Mouse (Mus musculus): ENCODE data around the gene Spata21. TPM values are rescaled to one million over a fixed set of nuclear protein-coding genes. Genes with fewer than 3 reads are reported as not detected.
"Not testable (repeated sequence)": the region's sequence is repeated elsewhere in the genome, so short reads cannot be mapped to it uniquely, and the experiment has no call there.

The Spata21 gene
- total RNA-seq, 2 experiments from 2014 or later = not detected

DNA sequence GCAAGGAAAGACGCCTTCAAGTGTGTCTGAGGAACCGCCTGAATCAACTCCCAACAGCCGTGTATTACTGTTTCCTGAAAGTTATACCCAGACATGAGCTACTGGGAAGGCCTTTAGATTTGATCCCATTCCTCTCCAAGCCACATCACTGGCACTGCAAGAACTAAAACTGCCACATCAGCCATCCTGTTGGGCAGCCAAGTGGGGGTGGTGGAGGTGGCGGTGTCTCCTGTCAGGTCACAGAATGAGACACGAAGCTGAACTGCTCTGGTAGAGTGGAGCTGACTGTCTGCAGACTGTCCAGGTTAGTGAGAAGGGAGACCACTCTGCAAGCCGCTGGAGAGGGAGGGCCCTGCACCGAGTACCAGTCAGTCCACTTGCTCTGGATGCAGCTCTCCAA, 34.5 kb downstream of the Spata21 start:
- DNase-seq = no peak
- intact Hi-C loops (cut with DNase I) = no loop called here

- intact Hi-C loops (cut with DNase I) = no loop called here
- DNase-seq = no peak
Measured at GRCm38 (mm10) chr4:141123065-141123464, 34.9 kb downstream of the Spata21 start.

GRCm38 (mm10) chr4:141129190-141129710, 41.1 kb downstream of the Spata21 start:
- DNase-seq = no peak
- intact Hi-C loops (cut with DNase I) = no loop called here

GRCm38 (mm10) chr4:141130704-141131342, 42.7 kb downstream of the Spata21 start:
- intact Hi-C loops (cut with DNase I) = no loop called here
- no peak for DNase-seq

GRCm38 (mm10) chr4:141131531-141132061, 43.5 kb downstream of the Spata21 start:
- intact Hi-C loops (cut with DNase I) = no loop called here
- no peak for DNase-seq

DNA sequence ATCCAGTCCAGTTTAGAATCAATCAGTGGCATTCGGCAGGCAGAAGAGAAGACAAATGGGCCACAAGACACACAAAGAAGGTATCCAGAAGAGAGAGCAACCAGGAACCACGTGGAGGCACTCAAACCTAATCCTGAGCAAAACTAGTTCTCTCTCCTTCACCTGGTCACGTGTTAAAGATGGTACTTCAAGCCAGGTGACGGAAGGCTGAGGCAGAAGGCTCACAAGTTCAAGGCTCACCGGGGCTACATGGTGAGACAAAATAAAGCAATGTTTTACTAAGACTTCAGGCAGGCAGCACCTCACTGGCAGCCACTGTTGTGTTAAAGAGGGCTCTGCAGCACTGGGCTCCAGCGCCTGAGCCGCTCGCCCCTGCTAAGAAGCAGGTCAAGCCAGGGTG, 44.1 kb downstream of the Spata21 start:
- no peak for DNase-seq
- intact Hi-C loops (cut with DNase I) = no loop called here

DNA sequence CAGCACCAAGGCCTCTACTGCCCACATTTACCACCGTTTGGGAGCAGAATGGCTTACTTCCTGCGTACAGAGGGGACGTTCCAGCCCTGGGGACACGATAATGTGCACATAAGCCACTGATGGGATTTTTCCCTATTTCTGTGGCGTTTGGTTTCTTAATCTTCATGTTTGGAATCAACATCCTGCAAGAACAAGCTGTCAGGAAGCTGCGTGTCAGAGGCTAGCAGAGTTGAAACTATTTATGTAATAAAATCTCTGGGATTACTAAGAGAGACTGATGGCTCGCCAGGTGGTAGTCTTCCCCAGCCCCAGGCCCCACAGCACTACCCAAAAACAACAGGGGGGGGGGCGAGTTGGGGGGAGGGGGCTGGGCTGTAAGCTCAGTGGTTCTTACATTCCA, 45.1 kb downstream of the Spata21 start:
- intact Hi-C loops (cut with DNase I) = no loop called here
- DNase-seq = no peak

GRCm38 (mm10) chr4:141134031-141134441, 45.9 kb downstream of the Spata21 start:
- intact Hi-C loops (cut with DNase I) = no loop called here
- no peak for DNase-seq

DNA sequence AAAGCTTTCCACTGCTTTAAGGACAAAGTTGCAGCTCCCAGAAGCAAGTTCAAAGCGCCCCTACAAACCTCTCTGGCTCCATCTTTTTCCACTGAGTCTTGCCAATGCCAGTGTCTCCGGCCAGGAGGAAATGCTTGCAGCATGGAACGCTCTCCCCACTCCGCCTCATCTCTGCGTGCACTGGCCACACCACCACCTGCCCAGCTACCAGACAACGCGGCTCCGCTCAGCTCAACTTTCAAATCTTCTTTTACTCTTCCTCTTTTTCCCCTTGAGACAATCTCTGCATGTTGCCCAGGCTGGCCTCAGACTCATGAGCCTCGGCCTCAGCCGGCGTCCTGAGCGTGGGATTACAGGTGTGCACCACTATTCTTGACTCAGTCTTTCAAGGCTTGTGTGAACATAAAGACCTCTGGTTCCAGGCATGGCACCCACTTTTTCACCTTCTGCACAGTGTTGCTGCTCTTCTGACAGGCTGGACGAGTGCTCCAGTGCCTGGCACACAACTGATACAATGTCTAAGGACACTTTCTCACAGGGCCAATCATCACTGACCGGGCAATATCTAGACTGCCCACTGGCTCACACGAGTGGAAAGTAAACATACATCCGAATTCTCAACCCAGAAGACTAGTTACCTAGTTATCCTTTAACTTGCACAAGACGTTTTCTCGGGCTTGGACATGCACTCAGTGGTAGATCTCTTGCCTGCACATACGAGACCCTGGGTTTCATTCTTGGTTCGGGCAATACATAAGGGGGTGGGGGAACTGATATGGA, 46.8 kb downstream of the Spata21 start:
- peak in 1 of 2 experiments; percentile 46 for DNase-seq
- intact Hi-C loops (cut with DNase I) = no loop called here

GRCm38 (mm10) chr4:141136126-141136525, 48.0 kb downstream of the Spata21 start:
- intact Hi-C loops (cut with DNase I) = no loop called here

GRCm38 (mm10) chr4:141137740-141138139, 49.6 kb downstream of the Spata21 start:
- intact Hi-C loops (cut with DNase I) = not testable (repeated sequence)

More at GRCm38 (mm10) chr4:141136126-141136525, 48.0 kb downstream of the Spata21 start:
- no peak for DNase-seq

GRCm38 (mm10) chr4:141138425-141139115, 50.4 kb downstream of the Spata21 start:
- intact Hi-C loops (cut with DNase I) = no loop called here
- no peak for DNase-seq

More at GRCm38 (mm10) chr4:141137740-141138139, 49.6 kb downstream of the Spata21 start:
- not testable (repeated sequence) for DNase-seq

- DNase-seq = peak; percentile 95 to 99
- intact Hi-C loops (cut with DNase I) = no loop called here
Measured at GRCm38 (mm10) chr4:141139116-141139970, 51.2 kb downstream of the Spata21 start, which contains the start of gene Szrd1. Szrd1 (minus strand) TSS chr4:141139775.

GRCm38 (mm10) chr4:141140354-141140753, 52.2 kb downstream of the Spata21 start:
- intact Hi-C loops (cut with DNase I) = loop anchor here (5.0 kb wide), 2 partner anchors 72 to 127 kb away; partner anchors contain the start of gene Rsg1

GRCm38 (mm10) chr4:141140967-141141366, 52.8 kb downstream of the Spata21 start:
- intact Hi-C loops (cut with DNase I) = loop anchor here (5.0 kb wide), 2 partner anchors 71 to 126 kb away; partner anchors contain the start of gene Rsg1
- no peak for DNase-seq

More at GRCm38 (mm10) chr4:141140354-141140753, 52.2 kb downstream of the Spata21 start:
- DNase-seq = not testable (repeated sequence)

GRCm38 (mm10) chr4:141142285-141142811, 54.2 kb downstream of the Spata21 start:
- DNase-seq = peak; percentile 58 to 63
- intact Hi-C loops (cut with DNase I) = loop anchor here (5.0 kb wide), 2 partner anchors 70 to 125 kb away; partner anchors contain the start of gene Rsg1

GRCm38 (mm10) chr4:141145124-141145523, 57.0 kb downstream of the Spata21 start:
- intact Hi-C loops (cut with DNase I) = loop anchor here (5.0 kb wide), 1 partner anchor 217 kb away; no protein-coding TSS in a partner anchor
- not testable (repeated sequence) for DNase-seq

GRCm38 (mm10) chr4:141146491-141147033, 58.4 kb downstream of the Spata21 start:
- no peak for DNase-seq
- intact Hi-C loops (cut with DNase I) = loop anchor here (5.0 kb wide), 1 partner anchor 216 kb away; no protein-coding TSS in a partner anchor

All from gastrocnemius, postnatal 36 days (tissue).